Mouse (Mus musculus): ENCODE data around the gene Gm20517. TPM values are rescaled to one million over a fixed set of nuclear protein-coding genes. Genes with fewer than 3 reads are reported as not detected.
"Not testable (repeated sequence)": the region's sequence is repeated elsewhere in the genome, so short reads cannot be mapped to it uniquely, and the experiment has no call there.

Gene Gm20517
- total RNA-seq, 2 experiments from 2014 or later, result 1.2 to 1.9 TPM

DNA sequence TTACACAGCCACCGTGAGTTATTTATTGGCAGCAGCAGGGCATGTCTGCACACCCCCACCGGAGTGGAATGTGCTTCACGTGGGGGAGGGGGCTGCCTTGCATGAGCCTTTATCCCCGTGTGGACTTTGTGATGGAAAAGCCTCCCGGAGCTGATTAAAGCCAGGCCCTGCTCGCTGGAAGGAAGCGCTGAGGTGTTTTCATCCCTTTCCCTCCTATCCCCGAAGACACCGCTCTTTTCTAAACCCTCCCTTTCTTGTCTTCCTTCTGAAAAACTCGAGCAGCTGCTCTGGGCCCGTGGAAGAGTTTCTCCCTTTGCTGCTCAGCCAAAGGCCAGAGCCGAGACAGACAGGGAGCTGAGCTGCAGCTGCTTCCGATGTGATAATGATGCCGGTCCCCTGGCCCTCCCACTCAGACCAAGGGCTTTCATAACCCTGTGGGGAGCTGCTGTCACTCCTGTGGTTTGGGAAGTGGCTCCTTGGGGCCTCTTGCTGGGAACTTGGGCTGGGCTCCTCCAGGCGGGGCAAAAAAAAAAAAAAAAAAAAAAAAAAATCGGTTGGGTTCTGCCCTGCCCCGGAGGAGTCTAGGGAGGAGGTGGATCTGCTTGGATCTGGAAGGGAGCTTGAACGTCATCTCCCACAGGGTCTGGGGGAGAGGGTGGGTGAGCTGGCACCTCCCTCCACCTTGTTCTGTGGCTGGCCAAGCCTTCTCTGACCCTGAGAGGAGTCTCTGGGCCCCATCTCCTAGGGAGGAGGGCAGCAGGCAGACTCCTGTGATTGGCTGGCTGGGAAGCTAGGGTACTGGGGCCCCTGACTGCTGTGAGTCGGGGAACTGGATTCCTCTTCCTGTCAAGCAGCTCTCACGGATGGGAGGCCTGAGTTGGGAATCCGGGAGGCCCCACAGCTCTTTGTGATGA, 15.9 kb upstream of the Gm20517 start:
- intact Hi-C loops (cut with DNase I; ENCODE audit: low total_unique reads), result no loop called here
- peak; percentile 64 for DNase-seq

DNA sequence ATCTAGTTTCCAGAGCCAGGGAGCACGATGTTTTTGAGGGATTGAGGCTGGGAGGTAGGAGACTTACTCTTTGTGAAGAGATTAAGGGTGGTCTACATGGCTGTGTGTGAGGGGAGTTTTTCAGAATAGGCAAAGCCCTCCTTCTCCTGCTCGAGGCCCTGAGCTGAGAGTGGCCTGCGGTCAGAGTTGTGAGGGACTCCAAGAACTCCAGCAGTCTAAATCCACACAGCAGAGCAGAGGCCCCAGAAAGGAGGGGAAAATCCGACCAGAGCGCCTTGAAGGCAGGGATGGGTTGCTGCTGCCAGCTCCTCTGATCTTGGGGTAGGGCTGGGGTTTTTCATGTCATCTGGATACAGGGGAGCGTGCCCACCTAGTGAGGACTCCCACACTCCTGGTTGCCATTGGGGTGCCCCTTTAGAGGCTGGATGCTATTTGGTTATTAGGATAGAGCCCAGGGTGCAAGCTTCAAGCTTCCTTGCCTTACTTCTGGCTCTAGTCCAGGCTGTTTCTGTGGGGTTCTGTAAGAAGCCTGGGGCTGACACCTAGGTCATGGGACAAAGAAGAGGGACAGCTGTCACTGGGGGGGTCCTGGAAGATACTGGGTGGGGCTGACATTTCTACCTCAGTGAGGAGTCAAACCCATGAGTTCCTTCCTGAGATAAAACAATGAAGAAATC, 15.1 kb upstream of the Gm20517 start:
- intact Hi-C loops (cut with DNase I; ENCODE audit: low total_unique reads), result no loop called here

DNA sequence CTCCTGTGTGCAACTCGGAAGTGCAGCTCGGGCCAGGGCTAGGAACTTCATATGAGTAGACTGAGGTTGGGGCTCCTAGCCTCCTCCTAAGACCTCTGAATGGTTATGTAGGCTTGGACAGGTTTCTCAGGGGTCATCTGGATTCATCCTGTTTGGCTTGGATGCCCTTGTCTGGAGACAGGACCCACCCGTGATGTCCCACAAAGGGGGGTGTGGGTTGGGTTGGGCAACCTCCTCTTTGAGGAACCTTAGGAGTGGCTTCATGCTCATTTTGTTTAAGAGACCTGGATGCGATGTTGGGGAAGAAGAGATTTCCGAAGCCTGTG, 14.6 kb upstream of the Gm20517 start:
- intact Hi-C loops (cut with DNase I; ENCODE audit: low total_unique reads), result no loop called here
- no peak for DNase-seq

More for the DNA sequence above, 15.1 kb upstream of the Gm20517 start:
- no peak for DNase-seq

DNA sequence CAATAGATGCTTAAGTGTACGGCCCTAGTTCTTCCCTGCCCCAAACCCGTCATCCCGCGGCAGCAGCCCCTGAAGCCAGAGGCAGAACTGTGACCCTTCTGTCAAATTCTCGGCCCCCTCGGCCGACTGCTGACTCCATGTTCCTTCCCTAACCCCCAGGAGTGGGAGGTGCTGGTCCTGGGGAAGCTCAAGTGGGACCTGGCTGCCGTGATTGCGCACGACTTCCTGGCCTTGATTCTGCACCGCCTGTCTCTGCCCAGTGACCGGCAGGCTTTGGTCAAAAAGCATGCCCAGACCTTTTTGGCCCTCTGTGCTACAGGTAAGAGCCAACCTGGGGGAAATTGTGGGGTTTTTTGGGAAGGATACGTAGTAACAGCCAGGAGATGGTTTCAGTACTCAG, 14.1 kb upstream of the Gm20517 start:
- intact Hi-C loops (cut with DNase I; ENCODE audit: low total_unique reads), result no loop called here

DNA sequence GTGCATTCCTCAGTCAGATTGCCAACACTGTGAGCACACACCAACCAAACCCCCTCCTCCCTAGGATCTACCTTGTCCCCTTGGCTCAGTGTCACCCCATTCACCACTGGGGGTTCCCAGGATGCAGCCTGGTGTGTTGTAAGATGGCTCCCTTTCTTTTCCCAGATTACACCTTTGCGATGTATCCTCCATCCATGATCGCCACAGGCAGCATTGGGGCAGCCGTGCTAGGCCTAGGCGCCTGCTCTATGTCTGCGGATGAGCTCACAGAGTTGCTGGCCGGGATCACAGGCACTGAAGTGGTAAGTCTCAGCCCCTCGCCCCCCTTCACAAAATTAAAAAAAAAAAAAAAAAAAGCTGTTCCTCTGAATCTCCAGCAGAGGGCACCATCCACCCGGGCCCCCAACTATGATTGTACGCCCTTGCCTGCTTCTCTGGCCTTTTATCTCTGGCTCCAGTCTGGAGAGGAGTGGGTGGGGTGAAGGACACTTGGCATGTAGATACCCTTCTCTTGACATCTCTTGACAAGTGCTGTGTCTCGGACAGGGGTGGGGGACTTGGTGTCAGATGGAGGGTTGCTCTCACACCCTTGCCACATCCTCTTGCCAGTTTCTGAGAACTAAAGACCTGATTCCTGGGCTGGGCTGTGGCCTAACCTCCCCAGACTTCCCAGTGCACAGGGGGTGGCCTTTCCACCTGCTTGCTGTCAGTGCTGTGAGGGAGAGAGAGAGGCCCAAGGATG, 13.4 kb upstream of the Gm20517 start:
- DNase-seq, result peak; percentile 46
- intact Hi-C loops (cut with DNase I; ENCODE audit: low total_unique reads), result no loop called here

More for the DNA sequence above, 14.1 kb upstream of the Gm20517 start:
- DNase-seq, result no peak

DNA sequence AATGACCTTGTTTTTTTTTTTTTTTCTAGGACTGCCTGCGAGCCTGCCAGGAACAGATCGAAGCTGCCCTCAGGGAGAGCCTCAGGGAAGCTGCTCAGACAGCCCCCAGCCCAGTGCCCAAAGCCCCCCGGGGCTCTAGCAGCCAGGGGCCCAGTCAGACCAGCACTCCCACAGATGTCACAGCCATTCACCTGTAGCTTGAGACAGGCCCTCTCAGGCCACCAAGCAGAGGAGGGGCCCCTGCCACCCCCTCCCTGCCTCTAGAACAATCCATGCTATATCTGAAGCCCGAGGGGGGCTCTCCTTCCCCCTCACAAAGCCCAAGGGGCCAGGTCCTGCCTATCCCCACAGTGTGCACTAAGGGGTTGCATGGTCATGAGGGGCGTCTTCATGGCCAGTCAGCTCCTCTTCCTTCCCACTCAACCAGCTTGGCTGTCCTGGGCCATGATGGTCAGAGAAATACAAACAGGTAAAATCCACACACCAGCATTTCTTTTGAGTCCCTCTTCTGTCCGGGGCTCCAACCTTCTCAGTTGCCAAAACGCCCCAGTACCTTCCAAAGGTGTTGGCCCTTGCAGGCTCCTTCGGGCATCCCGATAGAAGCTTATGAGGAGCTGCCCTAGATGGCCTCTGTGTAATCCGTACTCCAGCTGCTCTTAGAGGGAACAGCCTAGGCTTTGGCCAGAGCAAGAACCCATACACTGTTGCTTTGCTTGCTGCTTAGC, 12.6 kb upstream of the Gm20517 start:
- intact Hi-C loops (cut with DNase I; ENCODE audit: low total_unique reads); DNase-seq: not testable (repeated sequence)

DNA sequence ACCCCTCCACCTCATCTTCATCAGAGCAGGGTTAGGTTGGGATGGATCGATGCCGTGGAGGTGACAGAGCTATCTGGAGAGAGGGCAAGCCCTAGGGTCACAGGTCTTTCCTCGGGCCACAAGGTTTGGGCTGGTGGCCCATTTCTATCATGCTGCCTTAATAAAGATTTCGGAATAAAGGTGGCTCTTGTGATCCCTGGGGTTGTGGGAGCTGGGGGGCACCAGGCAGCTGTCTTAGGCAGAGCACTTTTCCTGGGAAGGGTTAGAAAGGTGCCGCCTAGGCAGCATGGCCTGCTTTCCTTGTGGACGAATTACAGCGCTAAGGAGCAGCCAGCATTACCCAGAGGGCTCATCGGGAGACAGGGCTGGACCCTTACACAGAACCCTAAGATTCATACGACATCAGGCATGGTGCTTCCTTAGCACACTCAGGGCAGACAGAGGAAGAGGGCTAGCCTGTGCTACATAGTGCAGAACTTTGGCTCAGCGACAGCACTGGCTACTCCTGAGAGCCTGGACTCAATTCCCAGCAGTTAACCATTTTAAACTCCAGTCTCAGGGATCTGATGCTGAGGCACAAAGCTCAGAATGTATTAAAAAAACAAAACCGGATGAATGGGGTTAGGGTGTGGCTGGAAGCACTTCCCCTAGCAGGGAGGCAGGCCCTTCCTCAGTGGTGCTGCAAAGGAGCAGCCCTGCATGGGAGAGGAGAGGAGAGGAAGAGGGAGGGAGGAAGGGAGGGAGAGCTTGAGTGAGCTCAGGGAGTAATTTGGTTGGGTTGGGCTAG, 11.7 kb upstream of the Gm20517 start:
- no peak for DNase-seq
- intact Hi-C loops (cut with DNase I; ENCODE audit: low total_unique reads), result loop anchor here (5.0 kb wide), 1 partner anchor 87 kb away; no protein-coding TSS in a partner anchor

DNA sequence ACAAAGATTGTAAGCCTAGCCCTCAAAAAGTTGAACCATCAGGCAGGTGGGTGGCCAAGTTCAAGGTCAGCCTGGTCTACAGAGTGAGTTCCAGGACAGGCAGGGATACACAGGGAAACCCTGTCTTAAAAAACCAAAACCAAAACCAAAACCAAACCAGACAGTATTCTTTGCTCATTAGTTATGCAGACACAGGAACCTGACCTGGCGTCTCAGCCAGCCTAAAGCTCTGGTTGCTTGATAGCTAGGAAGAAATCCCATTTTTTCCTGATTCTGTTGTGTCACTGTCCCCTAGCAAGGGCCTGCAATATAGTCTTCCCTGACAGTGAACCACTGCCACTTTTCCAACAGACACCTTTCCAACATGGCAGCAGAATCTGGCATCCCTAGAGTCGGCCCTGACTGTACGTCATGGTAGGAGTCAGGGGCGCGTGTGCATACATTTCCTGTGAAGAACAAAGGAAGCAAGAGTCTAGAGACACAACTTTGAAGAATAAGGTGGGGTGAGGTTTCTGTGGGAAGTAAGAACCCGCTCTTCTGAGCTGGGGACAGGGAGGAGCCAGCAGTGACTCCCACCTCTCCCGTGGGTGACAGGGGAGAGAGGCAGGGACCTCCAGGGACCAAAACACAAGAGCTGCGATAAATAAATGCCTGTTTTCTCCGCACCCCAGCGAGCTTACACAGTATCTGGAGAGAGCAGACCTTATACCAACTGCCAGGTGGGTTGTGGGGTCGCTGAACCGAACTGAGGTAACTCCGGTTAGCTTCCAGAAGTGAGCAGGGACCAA, 10.6 kb upstream of the Gm20517 start:
- intact Hi-C loops (cut with DNase I; ENCODE audit: low total_unique reads), result loop anchor here (5.0 kb wide), 1 partner anchor 88 kb away; no protein-coding TSS in a partner anchor
- no peak for DNase-seq

DNA sequence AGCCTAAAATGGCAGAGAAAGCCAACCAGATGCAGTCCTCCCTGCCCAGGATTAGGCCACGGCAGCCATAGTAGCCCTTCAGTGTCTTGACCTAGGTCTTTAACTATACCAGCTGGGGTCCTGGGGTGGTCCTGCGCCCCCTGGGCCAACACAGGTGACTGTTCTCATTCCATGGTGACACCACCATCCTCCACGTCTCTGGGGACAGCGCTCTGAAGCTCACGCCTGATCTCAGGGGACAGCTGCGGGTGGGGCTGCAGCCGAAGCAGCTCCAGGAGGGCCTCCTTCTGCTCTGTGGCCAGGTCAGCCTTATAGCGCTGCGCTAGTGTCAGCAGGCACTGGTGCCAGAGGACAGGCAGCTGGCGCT, 10.0 kb upstream of the Gm20517 start:
- intact Hi-C loops (cut with DNase I; ENCODE audit: low total_unique reads), result loop anchor here (5.0 kb wide), 1 partner anchor 89 kb away; no protein-coding TSS in a partner anchor
- DNase-seq, result no peak

DNA sequence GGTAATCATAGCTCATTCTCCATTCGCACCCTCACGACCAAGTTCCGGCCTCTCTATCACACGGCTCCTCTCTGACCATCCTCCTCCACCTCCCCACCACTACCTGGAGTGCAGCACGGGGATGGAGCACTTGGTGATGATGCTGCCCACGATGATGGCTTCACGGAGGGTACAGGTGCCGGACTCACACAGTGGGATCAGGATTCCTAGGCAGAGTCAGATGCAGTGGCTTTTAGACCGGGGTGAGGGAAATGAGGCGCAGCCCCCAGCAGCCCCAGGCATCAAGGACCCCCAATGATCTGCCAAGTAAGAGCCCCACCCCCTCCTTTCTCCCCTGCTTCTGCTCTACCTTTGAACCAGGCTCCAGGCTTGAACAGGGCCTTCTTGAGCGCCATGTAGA, 9.1 kb upstream of the Gm20517 start:
- DNase-seq, result no peak
- intact Hi-C loops (cut with DNase I; ENCODE audit: low total_unique reads), result loop anchor here (5.0 kb wide), 1 partner anchor 90 kb away; no protein-coding TSS in a partner anchor

DNA sequence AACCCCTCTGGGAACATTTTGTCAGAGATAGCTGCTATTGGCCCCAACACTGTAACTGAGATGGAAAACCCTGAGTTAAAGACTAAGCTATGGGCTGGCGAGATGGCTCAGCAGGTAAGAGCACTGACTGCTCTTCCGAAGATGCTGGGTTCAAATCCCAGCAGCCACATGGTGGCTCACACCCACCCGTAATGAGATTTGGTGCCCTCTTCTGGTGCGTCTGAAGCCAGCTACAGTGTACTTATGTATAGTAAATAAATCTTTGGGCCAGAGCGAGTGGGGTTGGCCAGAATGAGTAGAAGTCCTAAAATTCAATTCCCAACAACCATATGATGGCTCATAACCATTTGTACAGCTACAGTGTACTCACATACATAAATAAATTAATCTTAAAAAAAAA, 5.2 kb upstream of the Gm20517 start:
- no peak for DNase-seq
- intact Hi-C loops (cut with DNase I; ENCODE audit: low total_unique reads), result no loop called here

DNA sequence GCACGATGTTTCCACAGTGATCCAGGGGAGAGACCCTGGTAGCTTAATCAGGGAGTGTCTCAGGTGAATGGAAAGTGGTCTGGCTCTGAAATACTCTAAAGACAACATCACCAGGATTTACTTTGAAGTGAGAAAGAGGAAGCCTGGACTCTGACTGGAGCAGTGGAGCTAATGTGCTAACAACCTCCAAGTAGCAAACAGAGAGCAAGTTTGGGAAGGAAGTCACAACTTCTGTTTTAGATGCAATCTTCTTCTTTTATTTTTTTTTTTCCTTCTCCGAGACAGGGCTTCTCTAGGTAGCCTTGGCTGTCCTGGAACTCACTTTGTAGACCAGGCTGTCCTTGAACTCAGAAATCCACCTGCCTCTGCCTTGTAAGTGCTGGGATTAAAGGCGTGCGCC, 2.2 kb upstream of the Gm20517 start:
- intact Hi-C loops (cut with DNase I; ENCODE audit: low total_unique reads), result no loop called here
- DNase-seq, result no peak

DNA sequence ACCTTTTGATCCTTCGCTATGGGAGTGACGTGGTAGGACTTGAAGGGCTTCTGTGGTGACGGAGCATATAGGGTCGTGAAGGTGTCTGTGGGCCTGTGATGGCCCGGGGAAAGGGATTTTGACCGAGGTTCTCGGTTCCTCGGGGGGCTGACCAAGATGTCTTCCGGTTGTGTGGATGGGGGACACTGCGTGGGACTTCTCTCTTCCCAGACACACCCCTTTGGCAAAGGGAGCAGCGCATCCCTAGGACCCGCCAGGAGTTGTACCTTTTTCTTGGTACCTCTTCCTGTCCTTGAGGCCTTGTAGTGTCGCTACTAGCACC, 233 bp downstream of the Gm20517 start:
- intact Hi-C loops (cut with DNase I; ENCODE audit: low total_unique reads), result loop anchor here (10.0 kb wide), 1 partner anchor 63 kb away; no protein-coding TSS in a partner anchor
- no peak for DNase-seq

DNA sequence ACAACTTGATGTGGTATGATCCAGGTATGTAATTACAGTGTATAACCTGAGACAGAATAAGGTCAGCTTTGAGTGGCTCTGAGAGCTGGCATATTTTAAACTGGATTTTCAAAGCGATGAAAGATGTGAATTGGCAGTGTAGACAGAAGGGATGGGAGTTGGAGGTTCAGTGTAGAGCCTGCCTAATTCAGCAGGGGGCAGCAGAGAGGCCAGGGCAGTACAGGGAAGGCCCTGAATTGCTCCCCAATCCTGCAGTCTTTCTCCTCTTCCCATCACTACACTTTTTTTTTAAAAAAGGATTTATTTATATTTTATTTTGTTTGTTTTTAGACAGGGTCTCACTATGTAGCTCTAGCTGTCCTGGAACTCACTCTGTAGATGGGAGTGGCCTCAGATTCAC, 2.6 kb downstream of the Gm20517 start:
- no peak for DNase-seq
- intact Hi-C loops (cut with DNase I; ENCODE audit: low total_unique reads), result loop anchor here (10.0 kb wide), 1 partner anchor 61 kb away; no protein-coding TSS in a partner anchor

DNA sequence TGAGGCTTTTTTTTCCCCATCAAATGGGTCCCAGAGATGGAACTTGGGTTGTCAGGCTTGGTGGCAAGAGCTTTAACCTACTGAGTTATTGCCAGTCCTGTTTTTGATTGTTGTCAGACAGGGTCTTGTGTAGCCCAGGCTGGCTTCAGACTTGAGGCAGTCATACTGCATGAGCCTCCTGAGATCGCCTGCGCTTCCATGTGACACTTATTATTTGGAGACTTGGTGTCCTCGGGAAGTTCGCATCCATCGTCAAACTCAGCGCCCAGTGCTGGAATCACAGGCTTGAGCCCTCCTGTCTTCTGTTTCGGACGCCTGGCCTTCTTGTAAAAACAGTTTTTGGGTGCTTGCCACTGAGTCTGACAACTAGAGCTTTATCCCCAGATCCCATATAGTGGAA, 4.7 kb downstream of the Gm20517 start:
- no peak for DNase-seq

DNA sequence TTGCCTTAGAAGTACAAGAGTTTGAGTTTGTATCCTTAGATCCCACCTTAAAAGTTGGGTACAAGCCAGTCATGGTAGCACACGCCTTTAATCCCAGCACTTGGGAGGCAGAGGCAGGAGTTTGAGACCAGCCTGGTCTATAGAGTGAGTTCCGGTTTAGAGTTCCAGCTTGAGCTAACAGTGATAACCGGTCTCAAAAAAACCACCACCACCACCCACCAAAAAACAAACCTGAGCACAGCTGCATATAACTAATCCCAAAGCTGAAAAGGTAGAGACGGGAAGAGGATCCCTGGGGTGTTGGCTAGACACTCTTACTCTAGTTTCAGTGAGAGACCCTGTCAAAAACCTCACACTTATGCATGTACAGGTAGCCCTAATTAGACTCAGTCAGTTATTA, 5.3 kb downstream of the Gm20517 start:
- no peak for DNase-seq
- intact Hi-C loops (cut with DNase I; ENCODE audit: low total_unique reads), result loop anchor here (5.0 to 10.0 kb wide), 2 partner anchors 58 to 76 kb away; partner anchors contain the start of genes Gm21981 and Prickle4

More for the DNA sequence above, 4.7 kb downstream of the Gm20517 start:
- intact Hi-C loops (cut with DNase I; ENCODE audit: low total_unique reads), result loop anchor here (5.0 to 10.0 kb wide), 2 partner anchors 59 to 76 kb away; partner anchors contain the start of genes Gm21981 and Prickle4

DNA sequence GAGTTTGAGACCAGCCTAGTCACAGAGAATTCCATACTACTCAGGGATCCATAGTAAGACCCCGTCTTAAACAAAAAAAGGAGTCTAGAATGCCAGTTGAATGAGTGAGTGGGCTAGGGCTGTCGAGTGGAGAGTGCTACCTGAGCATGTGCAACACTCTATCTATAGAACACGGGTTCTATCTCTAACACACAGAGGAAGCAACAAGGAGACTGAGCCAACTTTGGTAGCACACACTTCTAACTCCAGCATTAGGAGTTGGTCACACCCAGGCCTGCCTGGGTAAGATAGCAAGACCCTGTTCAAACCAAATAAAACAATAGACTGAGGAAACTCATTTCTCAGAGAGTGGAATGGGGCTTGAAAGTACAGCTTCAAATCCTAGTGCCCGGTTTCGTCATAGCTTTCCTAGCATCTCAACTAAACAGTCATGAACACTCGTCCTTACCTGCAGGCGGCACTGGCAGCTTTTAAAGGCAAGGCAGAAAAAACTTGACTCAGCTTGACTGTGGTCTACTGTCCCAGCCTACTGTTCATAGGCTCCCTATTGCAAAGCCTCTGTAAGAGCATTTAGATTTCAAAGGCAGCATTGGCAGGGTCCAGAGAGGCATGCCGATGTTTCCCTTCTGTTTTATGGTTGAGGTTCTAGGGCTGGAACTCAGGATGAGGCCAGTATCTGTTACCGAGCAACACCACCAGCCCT, 6.4 kb downstream of the Gm20517 start:
- intact Hi-C loops (cut with DNase I; ENCODE audit: low total_unique reads), result loop anchor here (5.0 to 10.0 kb wide), 2 partner anchors 57 to 75 kb away; partner anchors contain the start of genes Gm21981 and Prickle4
- no peak for DNase-seq
